Mouse (Mus musculus) spleen, adult 2 months (tissue): ENCODE measurements around the gene Hs3st3a1.

Experiments
- CTCF ChIP-seq: fragments of 200-500 bp; IDR thresholded peaks from 2 replicates; pipeline ENCODE4 v1.5.1; 2011; ENCODE audit warnings: mild to moderate bottlenecking, inconsistent platforms; ENCODE audit not compliant: insufficient read depth, insufficient read length, insufficient replicate concordance; ENCODE audit errors: extremely low read depth
- POLR2A ChIP-seq: fragments of 200-500 bp; IDR thresholded peaks from 2 replicates; pipeline ENCODE4 v1.6.1; 2011; ENCODE audit warnings: low read depth, low read length, inconsistent platforms

DNA sequence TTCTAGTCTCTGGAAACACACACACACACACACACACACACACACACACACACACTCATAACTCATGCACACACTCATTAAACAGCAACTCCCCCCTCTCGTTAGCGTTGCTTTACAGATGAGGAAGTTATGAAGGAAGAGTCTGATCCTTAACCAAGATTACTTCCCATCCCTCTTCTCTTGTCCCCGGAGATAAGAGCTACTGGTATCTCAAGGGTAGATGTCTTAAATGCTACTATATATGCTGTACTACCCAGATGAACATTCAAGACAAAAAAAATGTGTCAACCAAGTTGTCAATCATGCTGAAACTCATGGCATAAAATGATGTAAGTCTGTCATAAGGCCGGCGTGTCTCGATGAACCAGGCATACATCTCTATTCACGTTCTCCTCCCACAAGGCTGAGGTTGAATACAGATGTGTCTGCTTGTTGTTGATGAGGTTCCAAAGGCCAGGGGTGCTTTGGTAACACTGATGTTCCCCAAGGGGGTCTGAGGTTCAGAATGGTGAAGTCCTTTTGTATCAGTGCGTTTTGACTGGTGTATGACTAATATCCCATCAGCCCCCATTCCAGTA lies 89.0 kb downstream of the Hs3st3a1 start:
- TF ChIP-seq POLR2A (no peak), CTCF (no peak)
